Mouse (Mus musculus) CD8-positive naive resting alpha-beta T cell, adult 2 months (primary cell): ENCODE measurements at regions not wholly inside any gene's neighbourhood (a gene's known extent, or its start where the extent isn't known, plus 50 kb on each side); places are given as distances from the start of the nearest gene placed in this dataset.
"Not testable (repeated sequence)": the region's sequence is repeated elsewhere in the genome, so short reads cannot be mapped to it uniquely, and the experiment has no call there.

Experiments used
- DNase-seq, 2 experiments: peaks; one replicate each; pipeline ENCODE4 v3.0.0; 2022; ENCODE audit warnings: low read depth in 2 of 2, low spot score in 2 of 2

- no peak for DNase-seq
Observed at GRCm38 (mm10) chr13:45130516-45131249, 52.2 kb downstream of the Gm9817 start.

GRCm38 (mm10) chr13:45140616-45141015, 62.1 kb downstream of the Gm9817 start:
- DNase-seq = no peak

GRCm38 (mm10) chr13:45145129-45145528, 66.6 kb downstream of the Gm9817 start:
- no peak for DNase-seq

GRCm38 (mm10) chr13:45156223-45156622, 77.7 kb downstream of the Gm9817 start:
- DNase-seq = no peak

DNA sequence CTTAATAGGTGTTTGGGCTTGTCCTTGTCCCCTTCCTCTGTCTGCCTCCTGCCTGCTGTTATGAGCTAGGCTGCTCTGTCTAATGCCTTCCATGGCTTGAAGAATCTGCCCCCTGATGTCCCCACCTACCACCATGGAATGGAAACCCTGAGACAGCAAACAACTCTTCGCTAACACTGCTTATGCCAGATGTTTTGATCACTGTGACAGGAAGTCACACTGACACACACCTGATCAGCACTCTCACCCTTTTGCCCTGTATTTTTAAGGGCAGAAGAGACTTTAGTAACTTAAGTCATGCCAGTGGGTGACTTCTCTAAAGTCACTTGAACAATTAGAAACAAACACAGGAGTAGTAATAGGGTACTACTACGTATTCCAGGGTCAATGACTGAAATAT, 78.5 kb downstream of the Gm9817 start:
- DNase-seq = peak in 1 of 2 experiments; percentile 1

GRCm38 (mm10) chr13:45160281-45160680, 81.8 kb downstream of the Gm9817 start:
- no peak for DNase-seq

DNA sequence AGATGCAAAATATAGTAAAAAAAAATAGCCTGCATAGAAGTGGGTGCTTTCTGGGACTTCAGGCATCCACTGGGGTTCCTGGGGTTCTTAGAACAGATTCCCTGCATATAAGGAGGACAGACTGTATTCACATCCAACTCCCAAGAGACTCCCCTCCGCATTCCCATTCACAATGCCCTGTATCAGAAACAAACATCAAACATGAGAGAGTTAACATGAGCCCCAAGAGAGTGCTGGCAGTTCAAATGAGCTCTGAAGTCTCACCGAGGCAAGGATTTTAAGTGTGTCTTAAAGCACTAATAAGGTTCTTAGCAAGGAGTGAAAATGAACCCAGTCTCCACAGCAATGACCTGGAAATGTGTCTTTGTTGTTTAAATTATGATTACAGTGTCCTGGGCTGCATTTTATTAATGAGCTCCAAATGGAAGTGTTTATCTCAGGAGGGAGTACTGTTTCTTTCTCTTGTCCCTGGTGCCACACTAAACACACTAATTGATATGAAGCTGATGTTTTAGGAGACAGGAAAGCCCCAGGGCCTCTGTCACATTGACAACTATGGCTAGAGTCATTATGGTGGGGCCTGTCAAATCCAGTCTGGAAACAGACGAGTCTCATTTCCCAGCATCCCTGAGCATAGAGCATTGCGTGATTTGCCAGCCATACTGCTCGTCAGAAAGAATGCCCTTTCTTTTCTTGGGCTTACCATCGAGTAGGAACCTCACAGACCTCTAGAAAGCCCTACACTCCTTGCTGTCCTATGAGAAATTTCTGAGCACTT, 85.7 kb downstream of the Gm9817 start:
- DNase-seq = no peak

DNA sequence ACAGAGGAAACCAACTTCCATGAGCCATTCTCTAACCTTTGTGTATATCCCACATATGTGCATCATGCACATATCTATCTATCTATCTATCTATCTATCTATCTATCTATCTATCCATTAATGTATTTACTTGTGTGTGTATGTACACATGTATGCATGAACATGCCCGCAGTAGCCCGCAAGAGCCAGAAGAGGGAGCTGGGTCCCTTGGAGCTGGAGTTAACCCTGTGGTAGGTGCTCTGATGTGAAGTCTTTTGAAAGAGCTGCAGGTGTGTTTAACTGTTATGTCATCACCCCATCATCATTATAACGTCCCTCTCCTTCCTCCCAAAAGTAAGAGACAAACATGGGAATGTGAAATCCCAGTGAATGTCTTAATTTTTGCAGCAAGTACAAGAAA, 86.7 kb downstream of the Gm9817 start:
- DNase-seq = no peak

GRCm38 (mm10) chr13:45169716-45170115, 91.2 kb downstream of the Gm9817 start:
- DNase-seq = no peak

- DNase-seq = no peak
Observed at GRCm38 (mm10) chr13:45173139-45173538, 94.6 kb downstream of the Gm9817 start.

GRCm38 (mm10) chr13:45175711-45176205, 97.3 kb downstream of the Gm9817 start:
- not testable (repeated sequence) for DNase-seq

GRCm38 (mm10) chr13:45181529-45182230, 103.2 kb downstream of the Gm9817 start:
- no peak for DNase-seq

GRCm38 (mm10) chr13:45189389-45189788, 110.9 kb downstream of the Gm9817 start:
- DNase-seq = no peak

DNA sequence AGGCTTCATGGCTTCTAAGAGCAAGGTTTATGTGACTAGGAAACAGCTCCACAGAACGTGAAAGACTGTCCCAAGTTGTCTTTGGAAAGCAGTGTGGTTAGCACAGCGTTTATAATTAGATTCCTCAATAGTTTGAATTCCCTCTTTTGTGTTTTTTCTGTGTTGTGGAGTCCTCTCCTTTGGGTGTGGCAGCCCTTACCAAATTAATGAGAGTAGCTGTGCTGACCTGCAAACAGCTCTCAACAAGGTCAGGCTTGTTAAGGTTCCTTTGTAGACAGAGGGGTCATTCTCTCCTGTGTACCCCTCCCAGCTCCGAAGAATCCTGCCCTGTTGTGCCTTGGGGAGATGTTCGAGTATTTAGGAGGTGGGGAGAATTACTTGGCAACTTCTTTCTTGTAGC, 111.7 kb downstream of the Gm9817 start:
- no peak for DNase-seq

DNA sequence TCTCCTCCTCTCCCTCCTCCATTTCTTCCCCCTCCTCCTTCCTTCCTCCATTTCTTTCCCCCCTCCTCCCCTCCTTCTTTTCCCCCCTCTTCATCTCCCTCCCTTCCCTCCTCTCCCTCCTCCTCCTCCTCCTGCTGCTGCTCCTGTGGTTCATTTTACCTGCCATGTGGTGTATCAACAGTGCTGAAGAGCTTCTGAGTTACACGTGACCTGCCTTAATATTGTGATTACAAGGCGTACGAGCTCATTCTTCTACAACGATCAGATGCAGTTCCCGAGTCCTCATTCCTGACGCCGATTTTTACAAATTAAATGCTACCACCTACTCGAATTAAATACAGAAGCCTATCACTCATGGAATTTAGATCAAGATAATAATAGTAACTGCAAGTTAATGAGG, 113.6 kb downstream of the Gm9817 start:
- no peak for DNase-seq

DNA sequence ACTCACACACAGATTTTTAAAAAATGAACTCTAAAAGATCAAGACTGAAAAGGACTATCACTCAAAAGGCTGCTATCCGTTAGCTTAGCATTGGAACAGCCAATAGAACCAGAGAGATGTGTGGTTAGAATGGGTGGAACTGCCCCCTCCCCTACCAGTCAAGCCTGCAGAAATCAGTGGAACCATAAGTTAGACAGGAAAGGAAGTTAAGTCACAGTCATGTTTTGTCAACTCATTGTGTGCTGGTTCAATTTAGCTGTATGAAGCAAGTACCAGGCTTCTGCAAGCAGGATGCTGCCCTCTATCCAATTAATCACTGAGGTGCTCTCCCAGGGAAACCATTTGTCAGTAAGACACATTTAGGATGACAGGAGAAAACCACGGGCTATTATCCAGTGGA, 117.1 kb downstream of the Gm9817 start:
- no peak for DNase-seq

DNA sequence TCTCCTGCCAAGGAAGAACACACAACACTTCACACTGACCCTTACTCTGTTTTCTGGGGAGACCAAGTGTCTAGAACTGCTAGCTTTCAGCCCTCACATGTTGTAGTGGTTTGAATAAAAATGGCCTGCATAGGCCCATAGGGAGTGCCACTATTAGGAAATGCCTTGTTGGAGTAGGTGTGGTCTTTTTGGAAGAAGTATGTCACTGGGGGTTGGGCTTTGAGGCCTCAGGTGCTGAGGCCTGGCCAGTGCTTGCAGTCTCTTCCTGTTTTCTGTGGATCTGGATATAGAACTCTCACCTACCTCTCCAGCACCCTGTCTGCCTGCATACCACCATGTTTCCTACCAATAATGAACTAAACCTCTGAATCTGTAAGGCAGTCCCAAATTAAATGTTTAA, 117.9 kb downstream of the Gm9817 start:
- no peak for DNase-seq

DNA sequence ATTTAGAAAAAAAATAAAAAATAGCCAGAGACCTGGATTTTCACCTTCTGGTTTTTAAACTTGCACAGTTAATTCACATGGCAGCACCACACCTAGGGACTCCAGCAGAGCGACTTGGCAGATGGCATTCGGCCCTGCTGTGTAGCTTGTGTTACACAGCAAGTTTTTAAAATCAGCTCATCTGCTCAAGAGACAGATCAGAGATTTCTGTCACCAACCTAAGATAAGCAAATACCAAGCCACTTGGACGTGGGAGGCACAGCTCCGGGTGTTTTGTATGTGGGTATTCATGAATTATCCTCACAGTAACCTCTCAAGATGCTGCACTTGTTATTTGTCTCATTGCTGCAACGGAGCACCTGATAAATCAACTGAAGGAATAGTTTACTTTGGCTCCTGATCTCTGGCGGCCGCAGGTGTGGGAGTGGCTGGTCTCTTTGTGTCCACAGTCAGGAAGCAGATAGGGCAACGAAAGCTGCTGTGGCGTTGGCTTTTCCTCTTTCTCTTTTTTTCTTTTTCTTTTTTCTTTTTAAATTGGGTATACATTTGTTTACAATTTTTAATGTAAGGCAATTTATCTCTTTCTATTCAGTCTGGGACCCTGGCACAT, 122.1 kb downstream of the Gm9817 start:
- no peak for DNase-seq

- DNase-seq = no peak
Observed at GRCm38 (mm10) chr13:45204856-45205255, 126.4 kb downstream of the Gm9817 start.

DNA sequence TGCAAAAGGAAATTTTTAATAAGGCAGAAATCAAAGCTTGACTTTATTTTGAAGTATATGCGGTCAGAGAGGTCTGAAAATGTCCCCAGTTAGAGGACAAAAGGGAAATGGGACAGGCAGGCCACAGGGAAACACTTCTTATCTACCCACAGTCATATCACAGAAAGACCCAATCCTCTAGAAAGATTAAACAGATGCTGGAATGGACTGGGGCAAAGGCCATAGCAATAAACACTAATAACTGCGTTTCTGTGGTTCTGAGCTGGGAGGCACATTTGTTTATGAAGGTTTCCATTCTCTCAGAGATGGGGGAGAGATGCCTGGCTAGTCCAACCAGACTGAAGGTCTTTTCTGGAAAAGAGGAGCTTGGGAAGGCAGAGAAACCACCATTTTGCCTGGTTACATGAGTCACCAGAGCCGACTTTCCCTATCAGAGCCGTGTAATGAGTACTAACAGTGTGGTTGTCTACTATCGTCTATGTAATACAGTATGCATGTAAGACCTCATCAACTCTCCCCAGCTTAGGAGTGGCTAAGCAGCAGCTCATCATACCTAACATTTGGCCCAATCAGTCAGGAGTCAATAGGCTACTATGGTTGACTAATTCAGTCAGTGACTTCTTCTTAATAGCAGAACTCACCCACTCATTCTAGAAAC, 130.2 kb downstream of the Gm9817 start:
- DNase-seq = no peak

DNA sequence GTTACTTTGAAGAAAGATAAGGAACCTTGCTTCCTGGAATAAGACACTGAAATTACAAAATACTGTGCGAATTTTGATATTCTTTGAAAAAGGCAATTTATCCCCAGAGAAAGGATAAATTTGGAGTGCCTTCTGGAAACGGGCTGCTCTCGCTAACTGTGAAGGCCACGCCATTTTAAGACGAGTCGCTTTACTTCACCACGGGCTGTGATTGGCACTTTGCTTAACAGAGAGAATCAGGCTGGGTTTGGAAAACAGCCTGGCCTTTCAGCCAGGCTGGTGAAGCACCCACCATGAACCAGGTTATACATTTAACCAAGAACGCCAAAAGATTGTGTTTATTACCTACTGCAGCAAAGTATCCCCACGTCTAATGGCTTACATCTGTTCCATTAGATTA, 132.7 kb downstream of the Gm9817 start:
- DNase-seq = no peak
